Mouse (Mus musculus) heart, postnatal 0 days (tissue): ENCODE measurements at regions not wholly inside any gene's neighbourhood (a gene's known extent, or its start where the extent isn't known, plus 50 kb on each side); places are given as distances from the start of the nearest gene placed in this dataset.

Source experiments
- CTCF ChIP-seq: IDR thresholded peaks from 2 replicates; pipeline ENCODE4 v1.5.1; 2016; ENCODE audit warnings: antibody characterized with exemption, control low read depth, low read depth
- EP300 ChIP-seq: IDR thresholded peaks from 2 replicates; pipeline ENCODE4 v1.6.1; 2016; ENCODE audit warnings: antibody characterized with exemption, low read depth

DNA sequence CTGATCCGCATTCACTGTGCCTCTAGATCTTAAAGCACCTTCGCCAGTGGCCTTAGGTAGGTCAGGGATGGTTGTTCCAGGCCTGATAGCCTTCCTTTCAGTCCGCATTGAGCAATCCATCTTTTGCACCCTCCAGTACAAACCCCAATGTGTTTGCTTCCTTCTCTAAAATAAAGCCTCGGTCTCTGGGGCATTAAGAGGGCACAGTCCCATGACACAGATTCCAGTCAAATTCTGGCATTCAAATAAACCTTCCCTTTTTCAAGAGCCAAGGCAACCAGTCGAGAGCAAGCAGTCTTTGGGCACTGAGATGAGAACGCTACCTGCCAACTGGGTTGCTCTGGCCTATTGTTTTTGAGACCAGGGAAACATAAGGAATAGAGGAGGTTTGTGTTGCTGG is 57.8 kb upstream of the Sash1 start:
- TF ChIP-seq CTCF (no peak), EP300 (no peak)
